Mouse (Mus musculus) gastrocnemius, postnatal 14 days (tissue): ENCODE measurements at regions not wholly inside any gene's neighbourhood (a gene's known extent, or its start where the extent isn't known, plus 50 kb on each side); places are given as distances from the start of the nearest gene placed in this dataset.

Experiments used
- DNase-seq: peaks from one replicate; pipeline ENCODE4 v3.0.0; 2021; ENCODE audit warnings: mixed read lengths
- intact Hi-C: fragments of 180-260 bp; cut with DNase I; formaldehyde crosslinking; loops from one replicate; pipeline ENCODE4 v1.15.1; 2025; ENCODE audit warnings: low total_unique reads

- intact Hi-C loops = no loop called here
- no peak for DNase-seq
These were observed 61.7 kb upstream of the 6030498E09Rik start for GRCm38 (mm10) chrX:38710660-38711264.

- intact Hi-C loops = no loop called here
- DNase-seq = peak; percentile 14
These were observed 60.8 kb upstream of the 6030498E09Rik start for GRCm38 (mm10) chrX:38711442-38712258.
